Mouse (Mus musculus): Measurements from ENCODE around the gene Olfr789. TPM values are rescaled to one million over a fixed set of nuclear protein-coding genes. Genes with fewer than 3 reads are reported as not detected.

Olfr789 gene
- polyA plus RNA-seq (2015; fragmentation: Nextera tagmentation; extraction: Ambion mirVana): not detected in 2 replicates

DNA sequence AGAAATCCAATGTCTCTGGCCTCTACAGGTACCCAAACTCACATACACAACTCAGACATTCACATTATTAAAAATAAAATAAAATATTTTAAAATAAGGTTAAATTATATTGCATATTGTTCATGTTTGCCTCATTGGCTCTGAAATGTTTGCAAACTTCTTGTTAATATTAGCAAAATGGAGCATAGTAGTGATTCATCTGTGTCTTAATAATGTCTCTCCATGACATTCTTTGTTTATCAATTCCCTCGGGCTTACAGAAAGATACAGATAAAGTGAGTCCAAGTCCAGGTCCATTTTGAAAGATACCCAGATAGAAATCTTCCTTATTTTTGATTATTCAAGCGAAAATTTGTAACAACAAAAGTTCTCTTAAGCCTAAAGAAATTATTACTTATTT, at the start of gene Olfr789:
Olfr789 (plus strand) TSS at position 301 of the 400 bp plus-strand sequence.
- no peaks in the 10 kb centered on the region for H3K9me3 ChIP-seq (replicated peaks)
- H3K36me3 ChIP-seq: no peaks in the 10 kb centered on the region
- no peaks in the 10 kb centered on the region for H3K27me3 ChIP-seq (replicated peaks)
- no peak within 1 kb of the TSS for H3K4me2 ChIP-seq
- H3K9ac ChIP-seq (replicated peaks): no peak within 1 kb of the TSS
- no peak within 1 kb of the TSS for H3K27ac ChIP-seq (replicated peaks)
- no peak for ATAC-seq (ENCODE audit: low FRiP score)
- no peak within 1 kb of the TSS for H3K4me3 ChIP-seq (replicated peaks)
- no peaks in the 10 kb centered on the region for H3K4me1 ChIP-seq
- WGBS: 78% methylated on average over 2 of the region's 2 CpGs

DNA sequence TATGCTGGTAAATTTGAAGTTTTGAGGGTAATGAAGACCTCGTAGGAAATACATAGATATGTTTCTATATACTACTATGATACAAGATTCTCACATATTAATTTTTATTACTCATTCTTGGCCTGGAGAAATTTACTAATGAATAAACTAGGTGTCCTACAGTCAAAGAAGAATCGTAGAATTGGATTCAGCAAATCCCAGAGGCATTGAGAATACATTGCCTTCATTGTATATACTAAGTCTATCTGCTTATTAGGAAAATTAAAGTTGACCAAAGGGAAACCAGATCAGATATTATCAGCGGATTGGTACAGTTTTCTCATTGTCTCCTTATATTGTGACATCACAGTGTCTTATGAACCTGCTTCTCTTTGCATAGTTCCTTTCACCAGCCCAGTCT, 23.0 kb upstream of the Olfr789 start, which contains the start of gene Olfr787:
Olfr787 (plus strand) TSS at position 301 of the 400 bp plus-strand sequence.
- no peak within 1 kb of the TSS for H3K4me3 ChIP-seq (replicated peaks)
- H3K27ac ChIP-seq (replicated peaks): no peak within 1 kb of the TSS
- no peak within 1 kb of the TSS for H3K9ac ChIP-seq (replicated peaks)
- H3K36me3 ChIP-seq: no peaks in the 10 kb centered on the region
- no peaks in the 10 kb centered on the region for H3K27me3 ChIP-seq (replicated peaks)
- 84% methylated on average over 3 of the region's 3 CpGs for WGBS
- no peaks in the 10 kb centered on the region for H3K4me1 ChIP-seq
- no peaks in the 10 kb centered on the region for H3K9me3 ChIP-seq (replicated peaks)
- no peak for ATAC-seq (ENCODE audit: low FRiP score)
- H3K4me2 ChIP-seq: no peak within 1 kb of the TSS

DNA sequence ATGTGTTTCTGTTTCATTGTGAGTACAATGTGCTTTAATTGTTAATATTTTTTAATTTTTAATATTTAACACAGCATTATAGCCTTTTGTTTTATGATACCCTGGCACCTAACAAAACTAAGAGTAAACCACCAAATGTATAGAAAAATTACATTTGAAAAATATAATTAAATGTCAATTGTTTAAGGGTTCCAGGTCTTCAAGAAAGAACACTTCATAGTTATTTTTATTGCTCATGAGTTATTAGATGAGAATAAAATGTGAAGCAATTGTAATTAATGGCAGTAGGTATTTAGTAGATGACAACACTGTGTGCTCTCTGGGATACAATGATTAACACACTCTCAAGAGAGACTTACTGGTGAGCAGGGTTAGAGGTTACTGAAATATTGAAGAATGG, 13.9 kb upstream of the Olfr789 start, which contains the start of gene Olfr788:
Olfr788 (plus strand) TSS at position 301 of the 400 bp plus-strand sequence.
- Histone ChIP-seq H3K27ac (replicated peaks) (no peak within 1 kb of the TSS), H3K4me1 (no peaks in the 10 kb centered on the region), H3K27me3 (replicated peaks) (no peaks in the 10 kb centered on the region), H3K4me3 (replicated peaks) (no peak within 1 kb of the TSS), H3K4me2 (no peak within 1 kb of the TSS), H3K36me3 (no peaks in the 10 kb centered on the region), H3K9me3 (replicated peaks) (no peaks in the 10 kb centered on the region), H3K9ac (replicated peaks) (no peak within 1 kb of the TSS)
- no peak for ATAC-seq (ENCODE audit: low FRiP score)

DNA sequence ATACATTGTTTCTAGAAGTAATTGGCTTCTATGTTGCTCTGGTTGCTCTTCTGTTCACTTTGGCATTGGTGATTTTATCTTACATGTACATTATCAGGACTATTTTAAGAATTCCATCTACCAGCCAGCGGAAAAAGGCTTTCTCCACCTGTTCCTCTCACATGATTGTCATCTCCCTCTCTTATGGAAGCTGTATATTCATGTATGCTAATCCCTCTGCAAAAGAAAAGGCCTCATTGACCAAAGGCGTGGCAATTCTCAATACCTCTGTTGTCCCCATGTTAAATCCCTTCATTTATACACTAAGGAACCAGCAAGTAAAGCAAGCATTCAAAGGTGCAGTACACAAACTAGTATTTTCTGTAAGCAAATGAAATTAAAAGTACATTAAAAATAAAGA, 11.3 kb upstream of the Olfr789 start:
- Histone ChIP-seq H3K9me3 (replicated peaks) (no peaks in the 10 kb centered on the region), H3K36me3 (no peaks in the 10 kb centered on the region), H3K27ac (replicated peaks) (no peak overlapping the region), H3K4me1 (no peaks in the 10 kb centered on the region), H3K9ac (replicated peaks) (no peak overlapping the region), H3K27me3 (replicated peaks) (no peaks in the 10 kb centered on the region), H3K4me3 (replicated peaks) (no peak overlapping the region), H3K4me2 (no peak overlapping the region)
- no peak for ATAC-seq (ENCODE audit: low FRiP score)
- 73% methylated on average over 2 of the region's 2 CpGs for WGBS

DNA sequence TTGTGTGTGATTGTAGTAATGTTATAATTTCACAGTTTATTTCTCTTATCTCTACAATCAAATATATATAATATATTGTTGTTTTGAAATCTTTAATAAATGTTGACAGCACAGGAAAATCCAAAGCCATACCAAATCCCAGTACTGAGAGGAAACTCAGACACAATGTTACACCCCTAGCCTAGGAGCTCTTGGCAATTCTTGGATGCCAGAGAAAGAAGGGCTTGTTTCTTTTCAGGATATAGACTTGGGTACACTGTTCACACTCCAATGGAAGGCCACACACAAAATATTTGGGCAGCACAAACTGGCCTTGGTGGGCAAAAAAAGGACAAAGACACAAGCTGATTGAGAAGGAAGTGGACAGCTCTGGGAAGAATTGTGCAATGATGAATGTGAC, 10.8 kb upstream of the Olfr789 start:
- Histone ChIP-seq H3K27me3 (replicated peaks) (no peaks in the 10 kb centered on the region), H3K9ac (replicated peaks) (no peak overlapping the region), H3K4me1 (no peaks in the 10 kb centered on the region), H3K4me3 (replicated peaks) (no peak overlapping the region), H3K9me3 (replicated peaks) (no peaks in the 10 kb centered on the region), H3K4me2 (no peak overlapping the region), H3K36me3 (no peaks in the 10 kb centered on the region), H3K27ac (replicated peaks) (no peak overlapping the region)
- no peak for ATAC-seq (ENCODE audit: low FRiP score)

DNA sequence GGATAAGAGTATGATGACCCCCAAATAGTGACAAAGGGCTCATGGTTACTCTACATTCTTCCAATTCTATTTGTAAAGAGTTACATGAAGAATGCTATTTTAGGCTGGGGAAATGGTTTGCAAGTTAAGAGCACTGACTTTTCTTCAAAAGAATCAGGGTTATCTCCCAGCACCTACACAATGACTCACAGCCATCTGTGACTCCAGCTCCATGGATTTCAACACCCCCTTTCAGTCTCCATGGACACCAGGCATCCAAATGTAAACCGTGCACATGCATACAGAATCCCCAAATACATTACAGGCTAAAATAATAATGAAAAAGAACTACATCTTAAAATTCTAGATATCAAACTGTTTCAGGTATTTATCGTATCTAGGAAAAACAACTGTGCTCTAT, 5.5 kb downstream of the Olfr789 start:
- no peak overlapping the region for H3K4me3 ChIP-seq (replicated peaks)
- WGBS: 81% methylated on average over 2 of the region's 2 CpGs

DNA sequence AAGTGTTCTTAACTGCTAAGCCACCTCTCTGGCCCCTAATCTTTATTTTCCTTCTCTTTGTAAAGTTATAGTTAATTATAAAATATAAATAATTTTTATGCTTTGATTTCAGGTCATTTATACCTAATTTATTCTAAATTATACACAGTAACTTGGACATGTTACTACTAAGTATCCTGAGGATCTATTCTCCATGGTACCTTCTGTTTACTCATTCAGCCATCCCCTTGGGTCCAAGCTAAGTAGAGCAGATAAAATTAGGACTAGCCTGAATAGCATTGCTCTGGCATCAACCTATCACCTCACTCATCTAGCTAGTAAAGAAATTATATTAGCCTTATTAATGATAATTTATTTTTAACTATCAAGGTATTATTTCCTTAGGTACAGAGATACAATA, 13.6 kb downstream of the Olfr789 start, which contains the start of gene Olfr790:
Olfr790 (plus strand) TSS at position 301 of the 400 bp plus-strand sequence.
- Histone ChIP-seq H3K9me3 (replicated peaks) (no peaks in the 10 kb centered on the region), H3K9ac (replicated peaks) (no peak within 1 kb of the TSS), H3K4me3 (replicated peaks) (no peak within 1 kb of the TSS), H3K4me1 (no peaks in the 10 kb centered on the region), H3K27ac (replicated peaks) (no peak within 1 kb of the TSS), H3K36me3 (no peaks in the 10 kb centered on the region), H3K27me3 (replicated peaks) (no peaks in the 10 kb centered on the region), H3K4me2 (no peak within 1 kb of the TSS)
- ATAC-seq (ENCODE audit: low FRiP score): no peak

More for the DNA sequence above, 5.5 kb downstream of the Olfr789 start:
- Histone ChIP-seq H3K9ac (replicated peaks) (no peak overlapping the region), H3K27ac (replicated peaks) (no peak overlapping the region), H3K4me2 (no peak overlapping the region), H3K4me1 (no peaks in the 10 kb centered on the region), H3K27me3 (replicated peaks) (no peaks in the 10 kb centered on the region), H3K9me3 (replicated peaks) (no peaks in the 10 kb centered on the region), H3K36me3 (no peaks in the 10 kb centered on the region)
- ATAC-seq (ENCODE audit: low FRiP score): no peak

DNA sequence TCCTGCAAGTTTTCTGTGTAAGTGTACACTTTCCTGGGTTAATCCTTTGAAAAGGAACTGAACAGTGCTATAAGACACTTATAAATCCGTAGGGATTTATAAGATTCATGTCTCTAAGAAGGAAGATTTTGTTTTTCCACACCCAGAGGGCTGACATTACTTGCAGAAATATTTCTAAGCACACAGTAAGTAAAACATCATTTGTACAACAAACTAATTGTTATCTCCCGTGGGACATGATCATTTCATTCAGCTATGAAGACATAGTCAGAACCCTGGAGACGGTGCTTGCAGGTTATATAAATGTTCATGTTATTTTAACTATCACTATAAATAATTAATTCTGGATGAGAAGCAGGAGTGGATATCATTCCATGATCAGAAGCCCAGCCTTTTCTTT, 36.9 kb downstream of the Olfr789 start, which contains the start of gene Olfr791:
Olfr791 (plus strand) TSS at position 301 of the 400 bp plus-strand sequence.
- Histone ChIP-seq H3K27me3 (replicated peaks) (no peaks in the 10 kb centered on the region), H3K27ac (replicated peaks) (no peak within 1 kb of the TSS), H3K4me2 (no peak within 1 kb of the TSS), H3K9ac (replicated peaks) (no peak within 1 kb of the TSS), H3K4me1 (no peaks in the 10 kb centered on the region), H3K4me3 (replicated peaks) (no peak within 1 kb of the TSS), H3K36me3 (no peaks in the 10 kb centered on the region), H3K9me3 (replicated peaks) (no peaks in the 10 kb centered on the region)
- WGBS: 71% methylated on average over 3 of the region's 3 CpGs
- no peak for ATAC-seq (ENCODE audit: low FRiP score)

DNA sequence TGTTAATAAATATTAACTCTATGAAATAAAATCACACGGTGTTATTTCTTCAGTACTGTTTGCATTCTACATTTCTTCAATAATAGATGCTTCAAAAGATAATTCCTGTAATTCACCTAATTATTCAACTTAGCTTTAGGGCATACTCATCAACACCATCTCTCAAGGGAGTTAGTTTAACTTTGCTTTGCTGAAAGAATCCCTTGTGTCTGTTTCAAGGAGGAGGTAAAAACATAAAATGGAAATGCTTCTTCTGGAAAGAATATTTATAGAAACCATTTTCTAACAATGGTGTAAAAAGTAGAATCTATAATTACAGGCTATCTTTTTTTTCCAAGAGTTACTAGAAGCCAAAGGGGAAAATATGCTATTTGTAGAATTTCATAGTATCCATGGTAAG, 54.3 kb downstream of the Olfr789 start, which contains the start of gene Olfr792:
Olfr792 (plus strand) TSS at position 301 of the 400 bp plus-strand sequence.
- Histone ChIP-seq H3K36me3 (no peaks in the 10 kb centered on the region), H3K9ac (replicated peaks) (no peak within 1 kb of the TSS), H3K9me3 (replicated peaks) (no peaks in the 10 kb centered on the region), H3K27ac (replicated peaks) (no peak within 1 kb of the TSS), H3K27me3 (replicated peaks) (no peaks in the 10 kb centered on the region), H3K4me2 (no peak within 1 kb of the TSS), H3K4me3 (replicated peaks) (no peak within 1 kb of the TSS), H3K4me1 (no peaks in the 10 kb centered on the region)
- no peak for ATAC-seq (ENCODE audit: low FRiP score)
- 80% methylated on average over 1 of the region's 1 CpGs for WGBS

Other genes starting within 250 kb of the Olfr789 start
- not detected in 2 replicates for gene Olfr774, start 248.5 kb upstream of the Olfr789 start, polyA plus RNA-seq (2015; fragmentation: Nextera tagmentation; extraction: Ambion mirVana)
- not detected in 2 replicates for gene Olfr775, start 236.3 kb upstream of the Olfr789 start, polyA plus RNA-seq (2015; fragmentation: Nextera tagmentation; extraction: Ambion mirVana)
- gene Olfr776, start 225.6 kb upstream of the Olfr789 start, polyA plus RNA-seq (2015; fragmentation: Nextera tagmentation; extraction: Ambion mirVana): not detected in 2 replicates
- not detected in 2 replicates for gene Olfr777, start 213.3 kb upstream of the Olfr789 start, polyA plus RNA-seq (2015; fragmentation: Nextera tagmentation; extraction: Ambion mirVana)
- not detected in 2 replicates for gene Olfr780, start 166.6 kb upstream of the Olfr789 start, polyA plus RNA-seq (2015; fragmentation: Nextera tagmentation; extraction: Ambion mirVana)
- not detected in 2 replicates for gene Olfr781, start 155.9 kb upstream of the Olfr789 start, polyA plus RNA-seq (2015; fragmentation: Nextera tagmentation; extraction: Ambion mirVana)
- gene Olfr782, start 135.9 kb upstream of the Olfr789 start, polyA plus RNA-seq (2015; fragmentation: Nextera tagmentation; extraction: Ambion mirVana): not detected in 2 replicates
- gene Olfr784, start 100.7 kb upstream of the Olfr789 start, polyA plus RNA-seq (2015; fragmentation: Nextera tagmentation; extraction: Ambion mirVana): 0.14 TPM in 2 replicates
- not detected in 2 replicates for gene Olfr785, start 79.3 kb upstream of the Olfr789 start, polyA plus RNA-seq (2015; fragmentation: Nextera tagmentation; extraction: Ambion mirVana)
- gene Olfr786, start 57.4 kb upstream of the Olfr789 start, polyA plus RNA-seq (2015; fragmentation: Nextera tagmentation; extraction: Ambion mirVana): not detected in 2 replicates
- not detected in 2 replicates for gene Olfr787, start 22.9 kb upstream of the Olfr789 start, polyA plus RNA-seq (2015; fragmentation: Nextera tagmentation; extraction: Ambion mirVana)
- gene Olfr788, start 13.8 kb upstream of the Olfr789 start, polyA plus RNA-seq (2015; fragmentation: Nextera tagmentation; extraction: Ambion mirVana): not detected in 2 replicates
- gene Olfr790, start 13.7 kb downstream of the Olfr789 start, polyA plus RNA-seq (2015; fragmentation: Nextera tagmentation; extraction: Ambion mirVana): not detected in 2 replicates
- gene Olfr791, start 37.0 kb downstream of the Olfr789 start, polyA plus RNA-seq (2015; fragmentation: Nextera tagmentation; extraction: Ambion mirVana): not detected in 2 replicates
- not detected in 2 replicates for gene Olfr792, start 54.4 kb downstream of the Olfr789 start, polyA plus RNA-seq (2015; fragmentation: Nextera tagmentation; extraction: Ambion mirVana)
- not detected in 2 replicates for gene Olfr794, start 82.9 kb downstream of the Olfr789 start, polyA plus RNA-seq (2015; fragmentation: Nextera tagmentation; extraction: Ambion mirVana)
- not detected in 2 replicates for gene Olfr796, start 127.8 kb downstream of the Olfr789 start, polyA plus RNA-seq (2015; fragmentation: Nextera tagmentation; extraction: Ambion mirVana)
- gene Olfr798, start 143.2 kb downstream of the Olfr789 start, polyA plus RNA-seq (2015; fragmentation: Nextera tagmentation; extraction: Ambion mirVana): not detected in 2 replicates
- not detected in 2 replicates for gene Olfr799, start 152.7 kb downstream of the Olfr789 start, polyA plus RNA-seq (2015; fragmentation: Nextera tagmentation; extraction: Ambion mirVana)
- not detected in 2 replicates for gene Olfr800, start 172.9 kb downstream of the Olfr789 start, polyA plus RNA-seq (2015; fragmentation: Nextera tagmentation; extraction: Ambion mirVana)
- not detected in 2 replicates for gene Olfr801, start 189.1 kb downstream of the Olfr789 start, polyA plus RNA-seq (2015; fragmentation: Nextera tagmentation; extraction: Ambion mirVana)
- 0.08 TPM in 1 of 2 replicates, not detected in the other for gene Olfr802, start 203.4 kb downstream of the Olfr789 start, polyA plus RNA-seq (2015; fragmentation: Nextera tagmentation; extraction: Ambion mirVana)
- gene Olfr803, start 209.5 kb downstream of the Olfr789 start, polyA plus RNA-seq (2015; fragmentation: Nextera tagmentation; extraction: Ambion mirVana): not detected in 2 replicates
- gene Olfr804, start 218.5 kb downstream of the Olfr789 start, polyA plus RNA-seq (2015; fragmentation: Nextera tagmentation; extraction: Ambion mirVana): not detected in 2 replicates
- not detected in 2 replicates for gene Olfr805, start 244.6 kb downstream of the Olfr789 start, polyA plus RNA-seq (2015; fragmentation: Nextera tagmentation; extraction: Ambion mirVana)

Measured in neural tube, embryonic 15.5 days (tissue).